Mouse (Mus musculus): ENCODE data around the gene Dthd1. TPM values are rescaled to one million over a fixed set of nuclear protein-coding genes. Genes with fewer than 3 reads are reported as not detected.

The Dthd1 gene
- polyA plus RNA-seq, 1 experiment: not detected

DNA sequence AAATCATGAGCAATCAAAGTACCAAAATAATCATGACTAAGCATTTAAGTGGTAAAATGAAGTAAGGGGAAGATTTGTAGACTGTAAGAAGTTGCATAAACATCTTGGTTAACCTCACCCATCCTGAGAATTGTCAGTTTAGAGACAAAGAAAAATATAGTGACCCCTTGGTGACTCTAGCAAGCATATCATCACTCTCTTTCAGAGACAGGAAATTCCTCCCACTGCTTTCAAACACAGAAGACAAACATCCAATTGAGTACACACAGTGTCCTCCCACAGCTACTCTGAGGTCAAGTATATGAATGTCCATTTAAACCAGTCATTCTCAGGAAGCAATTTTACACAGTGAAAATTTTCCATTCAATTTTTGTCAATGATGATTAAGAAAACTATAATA is 111.0 kb downstream of the Dthd1 start:
- TF ChIP-seq POLR2A (IDR thresholded peaks at IDR 0.05; ENCODE audit: insufficient read depth, low read depth, low read length): no peak
- no peak for TF ChIP-seq CTCF (IDR thresholded peaks at IDR 0.05; ENCODE audit: insufficient read depth, low read depth, low read length)
- no peak overlapping the region for H3K4me3 ChIP-seq (ENCODE audit: insufficient read depth, low read depth, low read length)
- no peak overlapping the region for H3K27ac ChIP-seq (ENCODE audit: insufficient read depth, low read depth, low read length)
- no peaks in the 10 kb centered on the region for H3K4me1 ChIP-seq (ENCODE audit: control insufficient read depth, insufficient read depth, low read length)

Other genes starting within 250 kb of the Dthd1 start
- gene Arap2, start 47.7 kb upstream of the Dthd1 start, polyA plus RNA-seq (2012; ENCODE audit: insufficient read depth, insufficient read length, low replicate concordance, missing spikeins): 558 TPM in 1 of 2 replicates, not detected in the other

Measured in olfactory bulb, adult 2 months (tissue).